Mouse (Mus musculus): ENCODE results near the gene 4632433K11Rik. TPM values are rescaled to one million over a fixed set of nuclear protein-coding genes. Genes with fewer than 3 reads are reported as not detected.
"Not testable (repeated sequence)": the region's sequence is repeated elsewhere in the genome, so short reads cannot be mapped to it uniquely, and the experiment has no call there.

Gene 4632433K11Rik
- polyA plus RNA-seq, 1 experiment, result not detected

GRCm38 (mm10) chr7:5017931-5018330, 16.0 kb upstream of the 4632433K11Rik start:
- WGBS, result 96% methylated on average over 21 of the region's 21 CpGs
- DNase-seq (ENCODE audit: low read depth, low spot score), result no peak

DNA sequence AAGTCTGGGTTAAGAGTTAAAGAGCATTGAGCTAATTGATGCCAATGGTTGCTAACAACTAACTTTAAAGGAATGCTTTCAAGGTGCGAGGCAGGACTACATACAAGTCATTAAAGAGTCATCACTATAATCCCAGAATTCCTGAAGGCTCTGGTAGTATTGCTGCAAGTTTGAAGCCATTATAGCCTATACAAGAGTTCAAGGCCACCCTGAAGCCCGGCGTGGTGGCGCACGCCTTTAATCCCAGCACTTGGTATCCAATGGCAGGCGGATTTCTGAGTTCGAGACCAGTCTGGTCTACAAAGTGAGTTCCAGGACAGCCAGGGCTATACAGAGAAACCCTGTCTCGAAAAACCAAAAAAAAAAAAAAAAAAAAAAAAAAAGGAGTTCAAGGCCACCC, 14.3 kb upstream of the 4632433K11Rik start:
- DNase-seq (ENCODE audit: low read depth, low spot score), result not testable (repeated sequence)
- 11% methylated on average over 8 of the region's 8 CpGs for WGBS

GRCm38 (mm10) chr7:5020000-5020681, 13.8 kb upstream of the 4632433K11Rik start, which contains the start of the genes Zfp865 and Ccdc106:
Zfp865 (plus strand) TSS chr7:5020376.
Ccdc106 (plus strand) TSS chr7:5020553.
- peak; percentile 94 for DNase-seq (ENCODE audit: low read depth, low spot score)
- WGBS, result under 1% methylated on average over 48 of the region's 49 CpGs

DNA sequence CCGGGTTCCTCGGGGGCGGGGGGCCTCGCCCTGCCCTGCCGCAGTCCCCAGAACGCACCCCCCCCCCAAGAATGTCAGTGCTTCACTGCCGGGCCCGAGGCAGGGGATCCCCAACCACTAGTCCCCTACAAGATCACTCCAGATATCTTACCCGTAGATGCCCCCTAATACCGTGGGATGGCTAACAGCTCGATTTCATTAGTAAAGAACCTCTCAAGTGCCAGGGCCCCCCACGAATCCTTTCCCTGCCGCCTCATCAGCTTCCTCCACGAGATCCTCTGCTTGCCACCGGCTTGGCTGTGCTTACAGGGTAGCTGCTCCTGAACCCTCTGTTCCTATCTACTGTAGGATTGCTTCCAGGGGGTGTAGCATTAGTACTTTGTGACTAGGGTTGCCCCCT, 13.2 kb upstream of the 4632433K11Rik start:
- no peak for DNase-seq (ENCODE audit: low read depth, low spot score)
- WGBS, result under 1% methylated on average over 15 of the region's 15 CpGs

DNA sequence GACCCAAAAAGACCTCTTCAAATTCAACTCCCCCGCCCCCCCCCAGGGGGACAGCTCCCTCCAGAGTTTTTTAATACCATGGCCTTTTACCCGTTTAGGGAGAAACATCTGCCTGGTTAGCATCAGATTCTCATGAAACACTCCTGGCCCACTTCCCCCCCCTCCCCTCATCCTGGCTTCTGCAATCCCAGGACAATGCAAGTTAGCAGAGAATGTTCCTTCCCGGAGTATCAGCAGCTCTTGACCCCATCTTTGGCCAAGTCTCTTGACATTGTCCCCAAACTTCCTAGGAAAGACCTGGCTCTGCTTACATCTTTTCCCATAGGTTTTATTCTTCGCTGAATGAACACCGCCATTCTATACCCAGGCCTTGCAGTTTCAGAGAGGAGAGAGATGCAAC, 12.7 kb upstream of the 4632433K11Rik start:
- DNase-seq (ENCODE audit: low read depth, low spot score), result no peak
- WGBS, result 44% methylated on average over 5 of the region's 5 CpGs

DNA sequence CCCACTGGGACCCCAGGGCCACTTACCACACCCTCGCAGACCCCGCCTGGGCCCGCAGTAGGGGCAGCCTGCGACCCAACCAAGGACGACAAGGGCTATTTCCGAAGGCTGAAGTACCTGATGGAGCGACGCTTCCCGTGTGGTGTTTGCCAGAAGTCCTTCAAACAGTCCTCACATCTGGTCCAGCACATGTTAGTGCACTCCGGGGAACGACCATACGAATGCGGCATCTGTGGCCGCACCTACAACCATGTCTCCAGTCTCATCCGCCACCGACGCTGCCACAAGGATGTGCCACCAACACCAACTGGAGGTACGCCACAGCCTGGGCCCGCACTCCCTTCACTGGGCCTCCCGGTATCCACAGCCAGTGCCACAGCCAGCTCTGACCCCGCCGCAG, 4.4 kb upstream of the 4632433K11Rik start:
- WGBS, result 97% methylated on average over 22 of the region's 22 CpGs
- no peak for DNase-seq (ENCODE audit: low read depth, low spot score)

- DNase-seq (ENCODE audit: low read depth, low spot score), result no peak
- WGBS, result 95% methylated on average over 21 of the region's 21 CpGs
Measured at GRCm38 (mm10) chr7:5029946-5030345, 4.0 kb upstream of the 4632433K11Rik start.

DNA sequence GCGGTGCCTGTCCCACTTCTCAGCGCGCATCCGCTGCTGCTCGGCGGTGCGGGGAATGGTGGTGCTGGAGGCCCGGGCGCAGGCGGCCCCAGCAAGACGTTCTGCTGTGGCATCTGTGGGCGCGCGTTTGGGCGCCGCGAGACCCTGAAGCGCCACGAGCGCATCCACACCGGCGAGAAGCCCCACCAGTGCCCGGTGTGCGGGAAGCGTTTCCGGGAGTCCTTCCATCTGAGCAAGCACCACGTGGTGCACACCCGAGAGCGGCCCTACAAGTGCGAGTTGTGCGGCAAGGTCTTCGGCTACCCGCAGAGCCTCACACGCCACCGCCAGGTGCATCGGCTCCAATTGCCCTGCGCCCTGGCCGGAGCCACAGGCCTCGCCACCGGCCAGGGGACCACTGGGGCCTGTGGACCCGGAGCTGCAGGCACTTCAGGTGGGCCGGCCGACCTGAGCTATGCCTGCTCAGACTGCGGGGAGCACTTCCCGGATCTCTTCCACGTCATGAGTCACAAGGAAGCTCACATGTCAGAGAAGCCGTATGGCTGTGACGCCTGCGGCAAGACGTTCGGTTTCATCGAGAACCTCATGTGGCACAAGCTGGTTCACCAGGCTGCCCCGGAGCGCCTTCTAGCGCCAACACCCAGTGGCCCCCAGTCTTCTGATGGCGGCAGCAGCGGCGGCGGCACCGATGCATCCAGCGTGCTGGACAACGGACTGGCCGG, 3.2 kb upstream of the 4632433K11Rik start:
- no peak for DNase-seq (ENCODE audit: low read depth, low spot score)
- 95% methylated on average over 63 of the region's 63 CpGs for WGBS

DNA sequence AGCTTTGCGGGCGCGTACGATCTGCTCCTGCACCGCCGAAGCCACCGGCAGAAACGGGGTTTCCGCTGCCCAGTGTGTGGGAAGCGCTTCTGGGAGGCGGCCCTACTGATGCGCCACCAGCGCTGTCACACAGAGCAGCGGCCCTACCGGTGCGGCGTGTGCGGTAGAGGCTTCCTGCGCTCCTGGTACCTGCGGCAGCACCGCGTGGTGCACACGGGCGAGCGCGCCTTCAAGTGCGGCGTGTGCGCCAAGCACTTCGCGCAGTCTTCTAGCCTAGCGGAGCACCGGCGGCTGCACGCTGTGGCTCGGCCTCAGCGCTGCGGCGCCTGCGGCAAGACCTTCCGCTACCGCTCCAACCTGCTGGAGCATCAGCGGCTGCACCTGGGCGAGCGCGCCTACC, 2.4 kb upstream of the 4632433K11Rik start:
- DNase-seq (ENCODE audit: low read depth, low spot score), result no peak
- 92% methylated on average over 46 of the region's 46 CpGs for WGBS

GRCm38 (mm10) chr7:5035628-5036027, 1.7 kb downstream of the 4632433K11Rik start:
- WGBS, result 96% methylated on average over 17 of the region's 17 CpGs
- DNase-seq (ENCODE audit: low read depth, low spot score), result no peak

DNA sequence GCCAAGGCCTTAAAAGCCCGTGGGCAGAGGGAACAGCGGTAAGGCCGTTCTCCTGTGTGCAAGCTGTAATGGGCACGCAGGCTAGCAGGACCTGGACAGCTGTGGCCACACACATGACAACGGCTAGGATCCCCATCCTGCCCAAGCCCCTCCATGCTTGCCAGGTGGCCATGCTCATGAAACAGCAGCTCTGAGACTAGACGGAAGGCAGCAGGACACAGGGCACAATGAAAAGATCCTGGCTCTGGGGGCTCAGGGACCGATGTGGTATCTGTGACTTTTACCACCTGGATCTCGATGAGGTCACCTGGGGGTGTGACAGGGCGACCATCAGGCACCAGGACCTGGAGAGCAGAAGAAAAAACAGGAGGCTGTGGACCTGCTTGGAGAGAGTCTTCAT, 2.2 kb downstream of the 4632433K11Rik start:
- WGBS, result 91% methylated on average over 9 of the region's 9 CpGs
- no peak for DNase-seq (ENCODE audit: low read depth, low spot score)

GRCm38 (mm10) chr7:5037026-5037425, 3.1 kb downstream of the 4632433K11Rik start:
- 94% methylated on average over 7 of the region's 7 CpGs for WGBS
- no peak for DNase-seq (ENCODE audit: low read depth, low spot score)

DNA sequence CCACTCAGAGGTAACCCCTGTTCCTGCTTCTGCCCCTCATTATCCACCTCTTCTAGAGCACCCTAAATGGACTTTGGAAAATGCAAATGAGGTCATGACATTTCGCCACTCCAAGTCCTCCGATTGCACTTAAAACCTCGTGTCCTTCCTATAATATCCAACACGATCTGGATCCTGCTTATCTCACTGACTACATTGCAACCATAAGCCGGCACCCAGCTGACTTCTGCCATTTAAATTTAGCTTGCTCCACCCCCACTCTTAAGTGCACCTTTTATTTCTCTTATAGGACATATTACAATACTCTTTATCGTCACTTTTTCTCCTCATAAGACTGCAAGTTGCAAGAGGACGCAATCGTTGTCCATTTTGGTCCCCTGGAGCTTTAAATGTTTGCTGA, 3.5 kb downstream of the 4632433K11Rik start:
- WGBS, result 79% methylated on average over 8 of the region's 8 CpGs
- no peak for DNase-seq (ENCODE audit: low read depth, low spot score)

DNA sequence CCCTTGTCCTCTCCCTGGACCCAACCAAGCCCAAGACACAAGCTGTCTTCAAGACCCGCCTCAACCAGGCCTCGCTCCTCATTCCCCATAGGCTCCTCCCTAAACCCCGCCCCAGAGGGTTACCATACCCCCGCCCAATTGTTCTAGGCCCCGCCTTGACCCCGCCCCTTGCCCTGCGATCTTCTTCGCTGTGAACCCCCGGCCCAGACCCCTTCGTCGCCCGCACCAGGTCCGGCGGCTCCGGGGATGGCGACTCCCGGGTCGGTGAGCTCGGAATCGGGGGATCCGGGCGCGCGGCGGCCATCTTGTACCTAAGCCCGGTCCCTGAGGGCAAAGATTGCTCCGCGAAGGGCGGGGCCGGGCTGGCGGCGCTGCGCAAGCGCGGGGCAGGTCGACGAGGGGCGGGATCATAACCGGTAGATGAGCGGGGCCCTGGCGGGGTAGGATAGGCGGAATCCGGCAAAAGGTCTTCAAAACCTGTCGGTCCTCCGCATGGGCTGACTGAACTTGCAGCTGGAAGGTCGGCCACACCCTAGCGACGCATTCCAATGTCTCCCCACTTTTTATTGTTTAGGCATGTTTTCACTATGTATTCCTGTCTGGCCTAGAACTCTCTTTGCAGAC, 4.3 kb downstream of the 4632433K11Rik start, which contains the start of gene Zfp784:
Gene Zfp784 (minus strand): TSS at position 338 of the 624 bp plus-strand sequence.
- under 1% methylated on average over 48 of the region's 48 CpGs for WGBS
- DNase-seq (ENCODE audit: low read depth, low spot score), result peak; percentile 68

GRCm38 (mm10) chr7:5038940-5039339, 5.0 kb downstream of the 4632433K11Rik start:
- DNase-seq (ENCODE audit: low read depth, low spot score), result no peak
- 13% methylated on average over 5 of the region's 5 CpGs for WGBS

DNA sequence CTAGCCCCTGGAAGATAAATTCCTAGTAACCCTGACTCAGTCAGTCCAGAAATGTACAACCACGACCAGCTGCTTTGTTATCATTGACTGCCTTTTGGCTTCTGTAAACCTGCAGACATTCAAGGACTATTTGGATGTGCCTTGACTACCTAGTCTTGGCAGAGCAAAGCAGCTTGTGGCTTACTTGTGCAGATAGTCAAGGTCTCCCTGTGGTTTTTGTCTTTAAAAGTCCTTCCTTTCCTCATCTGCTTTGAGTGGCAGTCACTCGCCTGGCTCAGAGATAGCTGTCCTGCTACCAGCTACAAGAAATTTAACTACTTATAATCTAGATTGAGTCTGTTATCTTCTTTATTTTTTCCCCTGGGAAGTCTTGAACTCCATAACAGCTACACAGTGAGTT, 11.1 kb downstream of the 4632433K11Rik start:
- DNase-seq (ENCODE audit: low read depth, low spot score), result no peak
- WGBS, result 88% methylated on average over 2 of the region's 2 CpGs

- WGBS, result 74% methylated on average over 2 of the region's 2 CpGs
- no peak for DNase-seq (ENCODE audit: low read depth, low spot score)
Measured at GRCm38 (mm10) chr7:5046112-5046511, 12.2 kb downstream of the 4632433K11Rik start.

- 20% methylated on average over 2 of the region's 2 CpGs for WGBS
- no peak for DNase-seq (ENCODE audit: low read depth, low spot score)
Measured at GRCm38 (mm10) chr7:5047313-5047712, 13.4 kb downstream of the 4632433K11Rik start.

DNA sequence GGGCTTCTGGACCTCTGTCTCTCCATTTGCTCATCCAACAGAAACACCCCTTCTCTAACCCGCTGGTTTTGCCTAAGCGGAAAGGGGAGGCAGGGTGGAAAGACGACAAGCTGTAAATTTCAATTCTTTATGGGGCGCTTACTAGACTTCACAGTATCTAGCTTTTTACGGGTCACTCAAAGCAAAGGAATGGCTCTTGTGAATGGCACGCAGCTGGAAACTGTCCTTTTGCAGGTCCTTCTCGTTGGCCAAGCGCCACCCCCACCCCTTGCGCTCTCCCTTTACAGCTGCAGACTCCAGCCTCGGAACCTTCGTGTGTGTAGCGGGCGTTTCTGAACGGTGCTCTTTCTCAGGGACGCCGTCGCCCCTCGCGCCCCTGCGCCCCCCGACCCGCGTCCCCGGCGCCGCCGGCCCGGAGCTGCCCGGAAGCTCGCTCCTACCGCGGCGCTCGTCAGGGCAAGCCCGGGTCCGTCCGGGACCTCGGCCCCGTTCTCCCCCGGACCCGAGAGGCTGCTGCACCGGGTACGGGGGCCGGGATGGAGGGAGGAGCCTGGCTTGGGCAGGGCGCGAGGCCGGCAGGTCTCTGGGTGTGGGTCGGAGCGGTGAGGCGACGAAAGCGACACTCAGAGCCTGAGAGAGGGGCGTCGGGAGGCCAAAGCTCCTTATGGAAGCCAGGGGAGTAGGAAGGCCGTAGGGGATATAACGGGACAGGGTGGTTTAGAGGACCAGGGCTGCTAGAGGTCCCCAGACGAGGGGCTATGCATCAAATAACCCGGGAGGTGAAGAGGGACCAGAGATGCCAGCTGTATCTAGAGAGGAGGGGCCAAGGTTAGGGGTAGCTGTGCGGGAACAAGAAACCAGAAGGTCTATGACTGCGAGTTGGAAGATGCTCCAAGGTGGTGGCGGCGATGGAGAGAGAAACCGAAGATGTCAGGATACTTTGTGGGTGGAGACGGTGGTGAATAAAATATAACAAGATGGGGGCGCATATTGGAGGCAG, 17.6 kb downstream of the 4632433K11Rik start, which contains the start of gene Zfp580:
Gene Zfp580 (plus strand): TSS at position 346 of the 1,000 bp plus-strand sequence.
- DNase-seq (ENCODE audit: low read depth, low spot score), result no peak
- WGBS, result 1% methylated on average over 65 of the region's 65 CpGs
